Mouse (Mus musculus): Measurements from ENCODE around the gene E130309D02Rik.

GRCm38 (mm10) chr5:143287774-143288328 lies 27.3 kb downstream of the E130309D02Rik start:
- TF ChIP-seq CTCF (IDR thresholded peaks at IDR 0.05; ENCODE audit: low read depth) (no peak), EP300 (IDR thresholded peaks at IDR 0.05; ENCODE audit: low read depth) (no peak)

Data from liver, embryonic 14.5 days (tissue).